Mouse (Mus musculus) spleen, postnatal 4 days (tissue): Measurements from ENCODE around the gene Efnb2.

Experiments
- DNase-seq, 2 experiments: peaks; one replicate each; pipeline ENCODE4 v3.0.0; 2022; ENCODE audit warnings: low spot score in 2 of 2

The Efnb2 gene

GRCm38 (mm10) chr8:8569280-8569679, 91.8 kb downstream of the Efnb2 start:
- DNase-seq = no peak

- DNase-seq = no peak
Observed at GRCm38 (mm10) chr8:8568215-8568773, 92.7 kb downstream of the Efnb2 start.
